9 mouse cellular contexts compared by ENCODE assay signal in the genomic region with DNA sequence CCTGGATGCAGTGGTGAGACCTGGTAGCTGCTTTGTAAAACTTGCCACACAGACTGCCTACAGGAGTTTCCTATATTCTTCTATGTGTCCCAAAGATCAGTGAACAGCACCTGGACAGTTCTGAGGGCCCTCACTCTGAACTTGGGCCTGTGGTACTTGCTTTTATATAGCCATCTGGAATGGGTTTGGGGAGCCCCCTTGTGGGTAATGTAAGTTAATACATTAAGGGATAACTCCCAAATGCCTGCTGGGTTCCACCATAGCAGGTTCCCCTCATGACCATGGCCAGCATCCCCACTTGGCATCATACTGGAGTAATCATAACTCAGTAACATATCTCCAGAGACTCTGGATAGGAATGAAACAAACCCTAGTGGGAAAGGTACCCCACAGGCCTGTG. TPM values are rescaled to one million over a fixed set of nuclear protein-coding genes. Genes with fewer than 3 reads are reported as not detected.
DNase-seq lines count a peak whose midpoint lies in the region; ATAC-seq and TF ChIP-seq lines count a peak whose summit lies in the region.
"Had no signal": no experiment of that assay in that cellular context is flagged by ENCODE, and none has a peak within 500 bp of the region (broad histone marks: within the 10 kb centered on the region; RNA-seq: fewer than 3 reads in every experiment).

No protein-coding gene starts in this region.

- TF ChIP-seq CTCF in thymus, adult 2 months (IDR thresholded peaks at IDR 0.05; ENCODE audit: borderline replicate concordance, control insufficient read depth, extremely low read depth, insufficient read depth, low read length, poor library complexity): no peak

- peaks cover 57% of the 10 kb centered on the region for H3K36me3 ChIP-seq in thymus, adult 2 months (ENCODE audit: control insufficient read depth, insufficient read depth, low read length)
- peaks cover 83% of the 10 kb centered on the region for H3K36me3 ChIP-seq in liver, embryonic 16.5 days (ENCODE audit: control insufficient read depth, insufficient read depth)
- H3K36me3 ChIP-seq: hindbrain, embryonic 15.5 days had no signal

- H3K4me2 ChIP-seq in liver, embryonic 16.5 days (ENCODE audit: low read depth, low read length): no peak overlapping the region
- H3K4me2 ChIP-seq: hindbrain, embryonic 15.5 days had no signal

- no peaks in the 10 kb centered on the region for H3K9me3 ChIP-seq in liver, embryonic 16.5 days (replicated peaks; ENCODE audit: control insufficient read depth, low read length)
- H3K9me3 ChIP-seq: hindbrain, embryonic 15.5 days had no signal

- TF ChIP-seq POLR2A in thymus, adult 2 months (IDR thresholded peaks at IDR 0.05; ENCODE audit: control insufficient read depth, extremely low read depth, insufficient read depth, low read length, poor library complexity): no peak

- H3K27me3 ChIP-seq in thymus, adult 2 months (ENCODE audit: control insufficient read depth, insufficient read depth, low read length): no peaks in the 10 kb centered on the region
- H3K27me3 ChIP-seq in liver, embryonic 16.5 days (ENCODE audit: control insufficient read depth, insufficient read depth, low read depth, low read length): no peaks in the 10 kb centered on the region
- H3K27me3 ChIP-seq: hindbrain, embryonic 15.5 days had no signal

- no peak overlapping the region for H3K4me3 ChIP-seq in thymus, adult 2 months (ENCODE audit: control insufficient read depth, insufficient read depth, low read length)
- no peak overlapping the region for H3K4me3 ChIP-seq in liver, embryonic 16.5 days (ENCODE audit: low read depth, low read length)
- H3K4me3 ChIP-seq: hindbrain, embryonic 15.5 days had no signal

- no peak for DNase-seq in frontal cortex, postnatal 14 days (ENCODE audit: low spot score in 2 of 2)
- peak; percentile 50 for DNase-seq in thymus, adult 2 months
- DNase-seq in thymus, adult 18-20 months: no peak
- DNase-seq in urinary bladder, adult 2 months (ENCODE audit: low spot score): no peak
- DNase-seq in gastrocnemius, adult 8-10 months (ENCODE audit: low spot score in 2 of 2): no peak
- no peak for DNase-seq in gastrocnemius, postnatal 25 days

- H3K4me1 ChIP-seq in thymus, adult 2 months (replicated peaks; ENCODE audit: control insufficient read depth, insufficient read depth, low read length): no peaks in the 10 kb centered on the region
- H3K4me1 ChIP-seq in liver, embryonic 16.5 days (ENCODE audit: control insufficient read depth, low read depth, low read length): no peaks in the 10 kb centered on the region
- H3K4me1 ChIP-seq: hindbrain, embryonic 15.5 days had no signal

- H3K9ac ChIP-seq in liver, embryonic 16.5 days (ENCODE audit: low read depth, low read length): no peak overlapping the region
- H3K9ac ChIP-seq: hindbrain, embryonic 15.5 days had no signal

- ATAC-seq in frontal cortex, adult (ENCODE audit: low TSS enrichment): peak; percentile 69
- peak; percentile 13; the same call in 1 of the 2 replicates for ATAC-seq in liver, embryonic 16.5 days (ENCODE audit: low read depth)

- no peak overlapping the region for H3K27ac ChIP-seq in thymus, adult 2 months (ENCODE audit: control insufficient read depth, insufficient read depth, low read length)
- no peak overlapping the region for H3K27ac ChIP-seq in liver, embryonic 16.5 days (ENCODE audit: low read length)
- H3K27ac ChIP-seq: hindbrain, embryonic 15.5 days had no signal

RNA-seq across cellular contexts. Expression of a gene that starts 10.0 kb away (rescaled TPM):
- 71.6 and 78.0 TPM in 2 replicates for polyA plus RNA-seq in thymus, adult 2 months (2012; rRNA removed)
- 21.7 and 21.8 TPM in 2 replicates for polyA plus RNA-seq in liver, embryonic 16.5 days (2015; fragmentation: Nextera tagmentation; extraction: Ambion mirVana)
- 30.9 and 39.0 TPM in 2 replicates for polyA plus RNA-seq in urinary bladder, adult 2 months (2012; rRNA removed)
- total RNA-seq in gastrocnemius, adult 8-10 months (2022): 10 to 100 TPM in 2 of 4 experiments, 1 to 10 TPM in 2; 9.2 to 11.3 (median 10.1) TPM
- 1 to 10 TPM; 8.0 to 8.2 TPM for total RNA-seq in gastrocnemius, postnatal 25 days (2021)

RNA-seq across cellular contexts. Expression of a gene that starts 10.3 kb away (rescaled TPM):
- polyA plus RNA-seq in thymus, adult 2 months (2012; rRNA removed): 57.3 and 72.7 TPM in 2 replicates
- polyA plus RNA-seq in liver, embryonic 16.5 days (2015; fragmentation: Nextera tagmentation; extraction: Ambion mirVana): 127 and 129 TPM in 2 replicates
- 6.6 and 6.9 TPM in 2 replicates for polyA plus RNA-seq in urinary bladder, adult 2 months (2012; rRNA removed)
- 1 to 10 TPM in 3 of 4 experiments, under 1 TPM in 1; 0.88 to 1.8 (median 1.2) TPM for total RNA-seq in gastrocnemius, adult 8-10 months (2022)
- 1 to 10 TPM; 1.7 to 2.5 TPM for total RNA-seq in gastrocnemius, postnatal 25 days (2021)

RNA-seq across cellular contexts. Expression of a gene that starts 15.8 kb away (rescaled TPM):
- polyA plus RNA-seq in thymus, adult 2 months (2012; rRNA removed): 87.4 and 132 TPM in 2 replicates
- 214 and 245 TPM in 2 replicates for polyA plus RNA-seq in liver, embryonic 16.5 days (2015; fragmentation: Nextera tagmentation; extraction: Ambion mirVana)
- polyA plus RNA-seq in urinary bladder, adult 2 months (2012; rRNA removed): 24.1 and 28.1 TPM in 2 replicates
- 1 to 10 TPM; 5.8 to 6.4 (median 6.0) TPM for total RNA-seq in gastrocnemius, adult 8-10 months (2022)
- total RNA-seq in gastrocnemius, postnatal 25 days (2021): 1 to 10 TPM; 7.3 to 8.2 TPM

RNA-seq across cellular contexts. Expression of a gene that starts 38.5 kb away (rescaled TPM):
- polyA plus RNA-seq in thymus, adult 2 months (2012; rRNA removed): 0.56 and 0.82 TPM in 2 replicates
- 0.12 TPM in 1 of 2 replicates, not detected in the other for polyA plus RNA-seq in liver, embryonic 16.5 days (2015; fragmentation: Nextera tagmentation; extraction: Ambion mirVana)
- 1.0 and 1.1 TPM in 2 replicates for polyA plus RNA-seq in urinary bladder, adult 2 months (2012; rRNA removed)
- under 1 TPM in 3 of 4 experiments, not detected in 1; 0.27 to 0.46 (median 0.46) TPM for total RNA-seq in gastrocnemius, adult 8-10 months (2022)
- total RNA-seq in gastrocnemius, postnatal 25 days (2021): under 1 TPM; 0.51 to 0.88 TPM

RNA-seq across cellular contexts. Expression of a gene that starts 38.8 kb away (rescaled TPM):
- polyA plus RNA-seq in thymus, adult 2 months (2012; rRNA removed): 89.5 and 125 TPM in 2 replicates
- polyA plus RNA-seq in liver, embryonic 16.5 days (2015; fragmentation: Nextera tagmentation; extraction: Ambion mirVana): 17.5 and 18.4 TPM in 2 replicates
- polyA plus RNA-seq in urinary bladder, adult 2 months (2012; rRNA removed): 20.9 and 24.2 TPM in 2 replicates
- total RNA-seq in gastrocnemius, adult 8-10 months (2022): 10 to 100 TPM; 62.3 to 84.8 (median 69.4) TPM
- total RNA-seq in gastrocnemius, postnatal 25 days (2021): 10 to 100 TPM; 50.2 to 59.6 TPM
